8 mouse cellular contexts compared by ENCODE assay signal in the genomic region with DNA sequence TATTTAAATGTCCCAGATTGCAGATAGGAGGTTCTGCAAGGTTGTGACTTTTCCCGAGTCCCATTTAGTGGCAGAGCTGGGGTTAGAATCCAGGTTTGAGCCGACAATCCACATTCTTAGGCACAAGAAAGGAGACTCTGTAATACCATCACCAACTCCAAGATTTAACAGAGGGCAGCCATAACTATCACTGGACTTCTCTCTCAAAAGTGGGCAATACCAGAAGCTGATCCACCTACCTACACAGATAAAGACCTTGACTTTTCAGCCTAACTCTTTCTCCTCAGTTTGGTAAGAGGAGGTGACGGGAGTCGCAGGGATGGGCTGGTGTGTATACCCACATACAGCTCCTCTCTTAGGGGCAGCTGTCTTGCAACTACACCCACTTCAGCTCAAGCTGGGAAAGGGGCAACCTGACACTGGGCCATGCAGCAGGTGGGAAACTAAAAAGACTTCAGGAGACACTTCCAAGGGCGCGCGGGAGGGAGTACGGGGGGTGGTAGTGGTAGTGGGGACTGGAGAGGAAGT. TPM values are rescaled to one million over a fixed set of nuclear protein-coding genes. Genes with fewer than 3 reads are reported as not detected.
DNase-seq lines count a peak whose midpoint lies in the region; ATAC-seq and TF ChIP-seq lines count a peak whose summit lies in the region.

No protein-coding gene starts in this region.

- TF ChIP-seq POLR2A in limb, embryonic 14.5 days (IDR thresholded peaks at IDR 0.05; ENCODE audit: borderline replicate concordance, extremely low read depth, insufficient read depth, insufficient read length): no peak

- DNase-seq in CD4-positive, CD25-positive, alpha-beta regulatory T cell, adult 2 months (ENCODE audit: low read depth, low spot score): peak; percentile 27
- DNase-seq in limb, embryonic 14.5 days (ENCODE audit: low spot score): no peak
- no peak for DNase-seq in left cerebral cortex, adult 11 months (ENCODE audit: low spot score)
- DNase-seq in kidney, postnatal 10 days: no peak

- no peak for ATAC-seq in CD4-positive, CD25-positive, alpha-beta regulatory T cell, adult 4 months
- no peak for ATAC-seq in megakaryocyte, adult 5-6 weeks (ENCODE audit: poor library complexity, severe bottlenecking)
- no peak for ATAC-seq in limb, embryonic 14.5 days (ENCODE audit: low FRiP score, low read depth)
- no peak for ATAC-seq in stomach, embryonic 16.5 days (ENCODE audit: insufficient read depth, low FRiP score)

- peaks cover 24% of the 10 kb centered on the region for H3K36me3 ChIP-seq in megakaryocyte, embryonic 14.5 days (replicated peaks; ENCODE audit: low read length)
- peaks cover 14% of the 10 kb centered on the region for H3K36me3 ChIP-seq in limb, embryonic 14.5 days (ENCODE audit: control insufficient read depth, insufficient read depth, low read length)
- no peaks in the 10 kb centered on the region for H3K36me3 ChIP-seq in stomach, embryonic 16.5 days (ENCODE audit: control insufficient read depth, insufficient read depth, low read length)

- H3K27me3 ChIP-seq in megakaryocyte, embryonic 14.5 days (replicated peaks): peaks cover 15% of the 10 kb centered on the region
- peaks cover 12% of the 10 kb centered on the region; the same call in 1 of the 2 replicates for H3K27me3 ChIP-seq in limb, embryonic 14.5 days (ENCODE audit: control insufficient read depth, insufficient read depth, low read length)
- H3K27me3 ChIP-seq in stomach, embryonic 16.5 days (ENCODE audit: control insufficient read depth, insufficient read depth, low read length): peaks cover 6% of the 10 kb centered on the region

- WGBS in limb, embryonic 14.5 days: 5% methylated on average over 8 of the region's 8 CpGs
- WGBS in stomach, embryonic 16.5 days: 13% methylated on average over 8 of the region's 8 CpGs

- H3K9me3 ChIP-seq in megakaryocyte, embryonic 14.5 days: no peaks in the 10 kb centered on the region
- no peaks in the 10 kb centered on the region for H3K9me3 ChIP-seq in limb, embryonic 14.5 days (ENCODE audit: control insufficient read depth, low read length)
- H3K9me3 ChIP-seq in stomach, embryonic 16.5 days (replicated peaks; ENCODE audit: control insufficient read depth, low read length): no peaks in the 10 kb centered on the region

- H3K4me1 ChIP-seq in megakaryocyte, embryonic 14.5 days: peaks cover 89% of the 10 kb centered on the region
- peaks cover 57% of the 10 kb centered on the region for H3K4me1 ChIP-seq in limb, embryonic 14.5 days (ENCODE audit: control insufficient read depth, insufficient read depth, low read length)
- peaks cover 51% of the 10 kb centered on the region for H3K4me1 ChIP-seq in stomach, embryonic 16.5 days (ENCODE audit: control insufficient read depth, insufficient read depth, low read length)

- peak overlapping the region; percentile 37 for H3K9ac ChIP-seq in limb, embryonic 14.5 days (ENCODE audit: low read depth, low read length, severe bottlenecking)
- H3K9ac ChIP-seq in stomach, embryonic 16.5 days (ENCODE audit: low read length): peak overlapping the region; percentile 64

- peak overlapping the region; percentile 95 for H3K4me3 ChIP-seq in megakaryocyte, embryonic 14.5 days (replicated peaks)
- peak overlapping the region; percentile 76 for H3K4me3 ChIP-seq in limb, embryonic 14.5 days (replicated peaks; ENCODE audit: low read length)
- H3K4me3 ChIP-seq in stomach, embryonic 16.5 days (replicated peaks; ENCODE audit: low read length): peak overlapping the region; percentile 67

- H3K4me2 ChIP-seq in limb, embryonic 14.5 days (replicated peaks; ENCODE audit: low read depth, low read length, severe bottlenecking): peak overlapping the region; percentile 81
- peak overlapping the region; percentile 98 for H3K4me2 ChIP-seq in stomach, embryonic 16.5 days (ENCODE audit: low read depth, low read length)

- peak overlapping the region; percentile 96 for H3K27ac ChIP-seq in limb, embryonic 14.5 days (replicated peaks; ENCODE audit: low read depth, low read length)
- H3K27ac ChIP-seq in stomach, embryonic 16.5 days (ENCODE audit: low read length): peak overlapping the region; percentile 99

RNA-seq across cellular contexts. Expression of a gene that starts 3.5 kb away (rescaled TPM):
- polyA plus RNA-seq in CD4-positive, CD25-positive, alpha-beta regulatory T cell, adult 4 months (2017; shearing (Covaris generic)): 10 to 100 TPM; 30.7 to 32.6 TPM
- 44.5 and 45.4 TPM in 2 replicates for polyA plus RNA-seq in megakaryocyte, embryonic 14.5 days (2012; ENCODE audit: insufficient read depth, low replicate concordance)
- 27.1 and 29.0 TPM in 2 replicates for total RNA-seq in megakaryocyte, adult 5-6 weeks (2015)
- 5.0 and 6.7 TPM in 2 replicates for total RNA-seq in megakaryocyte, adult 5-6 weeks (2017)
- polyA plus RNA-seq in limb, embryonic 14.5 days (2012; rRNA removed): 23.7 and 27.5 TPM in 2 replicates
- 31.4 and 36.4 TPM in 2 replicates for polyA plus RNA-seq in limb, embryonic 14.5 days (2014; fragmentation: Nextera tagmentation; extraction: Ambion mirVana)
- polyA plus RNA-seq in stomach, embryonic 16.5 days (2015; fragmentation: Nextera tagmentation; extraction: Ambion mirVana): 21.2 and 21.4 TPM in 2 replicates

RNA-seq across cellular contexts. Expression of a gene that starts 19.0 kb away (rescaled TPM):
- 1 to 10 TPM; 1.1 to 1.2 TPM for polyA plus RNA-seq in CD4-positive, CD25-positive, alpha-beta regulatory T cell, adult 4 months (2017; shearing (Covaris generic))
- 0.35 TPM in 1 of 2 replicates, not detected in the other for polyA plus RNA-seq in megakaryocyte, embryonic 14.5 days (2012; ENCODE audit: insufficient read depth, low replicate concordance)
- 0.14 TPM in 1 of 2 replicates, not detected in the other for total RNA-seq in megakaryocyte, adult 5-6 weeks (2015)
- total RNA-seq in megakaryocyte, adult 5-6 weeks (2017): 0.18 TPM in 1 of 2 replicates, not detected in the other
- polyA plus RNA-seq in limb, embryonic 14.5 days (2012; rRNA removed): 17.0 and 23.7 TPM in 2 replicates
- polyA plus RNA-seq in limb, embryonic 14.5 days (2014; fragmentation: Nextera tagmentation; extraction: Ambion mirVana): 18.7 and 18.9 TPM in 2 replicates
- polyA plus RNA-seq in stomach, embryonic 16.5 days (2015; fragmentation: Nextera tagmentation; extraction: Ambion mirVana): 26.4 and 28.7 TPM in 2 replicates

RNA-seq across cellular contexts. Expression of a gene that starts 21.6 kb away (rescaled TPM):
- polyA plus RNA-seq in CD4-positive, CD25-positive, alpha-beta regulatory T cell, adult 4 months (2017; shearing (Covaris generic)): 10 to 100 TPM; 17.0 to 28.2 TPM
- polyA plus RNA-seq in megakaryocyte, embryonic 14.5 days (2012; ENCODE audit: insufficient read depth, low replicate concordance): 0.25 and 2.4 TPM in 2 replicates
- total RNA-seq in megakaryocyte, adult 5-6 weeks (2015): 11.6 and 15.3 TPM in 2 replicates
- 24.0 and 28.1 TPM in 2 replicates for total RNA-seq in megakaryocyte, adult 5-6 weeks (2017)
- polyA plus RNA-seq in limb, embryonic 14.5 days (2012; rRNA removed): 29.5 and 32.7 TPM in 2 replicates
- polyA plus RNA-seq in limb, embryonic 14.5 days (2014; fragmentation: Nextera tagmentation; extraction: Ambion mirVana): 22.3 and 27.3 TPM in 2 replicates
- 29.4 TPM in 2 replicates for polyA plus RNA-seq in stomach, embryonic 16.5 days (2015; fragmentation: Nextera tagmentation; extraction: Ambion mirVana)

RNA-seq across cellular contexts. Expression of a gene that starts 21.7 kb away (rescaled TPM):
- 100 to 1,000 TPM in 1 of 2 experiments, 10 to 100 TPM in 1; 87.8 to 116 TPM for polyA plus RNA-seq in CD4-positive, CD25-positive, alpha-beta regulatory T cell, adult 4 months (2017; shearing (Covaris generic))
- 33.8 and 159 TPM in 2 replicates for polyA plus RNA-seq in megakaryocyte, embryonic 14.5 days (2012; ENCODE audit: insufficient read depth, low replicate concordance)
- 90.6 and 105 TPM in 2 replicates for total RNA-seq in megakaryocyte, adult 5-6 weeks (2015)
- total RNA-seq in megakaryocyte, adult 5-6 weeks (2017): 147 and 161 TPM in 2 replicates
- 127 and 131 TPM in 2 replicates for polyA plus RNA-seq in limb, embryonic 14.5 days (2012; rRNA removed)
- 161 and 171 TPM in 2 replicates for polyA plus RNA-seq in limb, embryonic 14.5 days (2014; fragmentation: Nextera tagmentation; extraction: Ambion mirVana)
- polyA plus RNA-seq in stomach, embryonic 16.5 days (2015; fragmentation: Nextera tagmentation; extraction: Ambion mirVana): 144 and 148 TPM in 2 replicates

RNA-seq across cellular contexts. Expression of a gene that starts 47.8 kb away (rescaled TPM):
- 10 to 100 TPM; 71.8 to 80.8 TPM for polyA plus RNA-seq in CD4-positive, CD25-positive, alpha-beta regulatory T cell, adult 4 months (2017; shearing (Covaris generic))
- polyA plus RNA-seq in megakaryocyte, embryonic 14.5 days (2012; ENCODE audit: insufficient read depth, low replicate concordance): 14.5 and 29.7 TPM in 2 replicates
- 13.6 and 13.9 TPM in 2 replicates for total RNA-seq in megakaryocyte, adult 5-6 weeks (2015)
- total RNA-seq in megakaryocyte, adult 5-6 weeks (2017): 17.1 and 19.8 TPM in 2 replicates
- polyA plus RNA-seq in limb, embryonic 14.5 days (2012; rRNA removed): 425 and 497 TPM in 2 replicates
- 97.8 and 113 TPM in 2 replicates for polyA plus RNA-seq in limb, embryonic 14.5 days (2014; fragmentation: Nextera tagmentation; extraction: Ambion mirVana)
- 48.5 and 55.4 TPM in 2 replicates for polyA plus RNA-seq in stomach, embryonic 16.5 days (2015; fragmentation: Nextera tagmentation; extraction: Ambion mirVana)

Comparison
In these comparisons a context has a peak if more than half of its experiments do, and no peak if none do; other contexts are left out.
1. RNA of a gene that starts 19.0 kb away (polyA plus RNA-seq): 26.4 to 28.7 TPM in stomach, embryonic 16.5 days and 17.0 to 23.7 TPM in limb, embryonic 14.5 days; 1.1 to 1.2 TPM in CD4-positive, CD25-positive, alpha-beta regulatory T cell, adult 4 months and 0.35 TPM in megakaryocyte, embryonic 14.5 days; every median in the first group is over 4 times any median in the second.
2. Peak in every context shown above with its lines, with median percentiles within 50 percentile points of each other: H3K4me3 ChIP-seq.